Mouse (Mus musculus): Measurements from ENCODE around the gene Ccdc50. TPM values are rescaled to one million over a fixed set of nuclear protein-coding genes. Genes with fewer than 3 reads are reported as not detected.

Ccdc50 gene
- total and polyA plus RNA-seq, 2 experiments, result 14.5 to 26.5 TPM

GRCm38 (mm10) chr16:27483834-27484233 is 95.2 kb downstream of the Ccdc50 start:
- no peaks in the 10 kb centered on the region for H3K79me2 ChIP-seq (ENCODE audit: control insufficient read depth, insufficient read depth, low read length)
- no peaks in the 10 kb centered on the region for H3K4me1 ChIP-seq (ENCODE audit: control insufficient read depth, insufficient read depth, low read length)
- WGBS, result 76% methylated on average over 1 of the region's 1 CpGs

More at GRCm38 (mm10) chr16:27483834-27484233, 95.2 kb downstream of the Ccdc50 start:
- no peak overlapping the region for H3K9ac ChIP-seq (ENCODE audit: low read depth, low read length)
- no peak for DNase-seq (ENCODE audit: extremely low read depth, low read depth, low spot score)
- no peak for TF ChIP-seq POLR2A (IDR thresholded peaks at IDR 0.05; ENCODE audit: extremely low read depth, insufficient read depth, low read length)
- TF ChIP-seq CTCF (IDR thresholded peaks at IDR 0.05; ENCODE audit: low read depth, low read length), result no peak
- no peaks in the 10 kb centered on the region for H3K27me3 ChIP-seq (ENCODE audit: control insufficient read depth, insufficient read depth, low read length)
- no peaks in the 10 kb centered on the region for H3K36me3 ChIP-seq (ENCODE audit: control insufficient read depth, insufficient read depth, low read length)
- no peak overlapping the region for H3K27ac ChIP-seq (replicated peaks; ENCODE audit: insufficient read depth, low read depth, low read length)
- no peak overlapping the region for H3K4me3 ChIP-seq (ENCODE audit: insufficient read depth, low read depth, low read length)

Other genes with a start within 250 kb of the Ccdc50 start
- gene Ostn, start 81.4 kb upstream of the Ccdc50 start, total RNA-seq (2014; rRNA removed), result not detected in 2 replicates
- not detected in 2 replicates for gene Ostn, start 81.4 kb upstream of the Ccdc50 start, polyA plus RNA-seq (2012; rRNA removed)
- gene Uts2b, start 18.6 kb upstream of the Ccdc50 start, total RNA-seq (2014; rRNA removed), result not detected in 2 replicates
- gene Uts2b, start 18.6 kb upstream of the Ccdc50 start, polyA plus RNA-seq (2012; rRNA removed), result not detected in 2 replicates

All from liver, adult 2 months (tissue).